Mouse (Mus musculus): Measurements from ENCODE around the gene Nin. TPM values are rescaled to one million over a fixed set of nuclear protein-coding genes. Genes with fewer than 3 reads are reported as not detected.

Nin gene
- total RNA-seq, 2 experiments from 2014 or later, result 25.6 to 27.8 TPM

- DNase-seq (ENCODE audit: low spot score in 2 of 2), result no peak
Observed at GRCm38 (mm10) chr12:70023580-70023979, 89.9 kb downstream of the Nin start.

- DNase-seq (ENCODE audit: low spot score in 2 of 2), result no peak
Observed at GRCm38 (mm10) chr12:70018153-70018552, 95.4 kb downstream of the Nin start.

- DNase-seq (ENCODE audit: low spot score in 2 of 2), result no peak
Observed at GRCm38 (mm10) chr12:70015936-70016335, 97.6 kb downstream of the Nin start.

- no peak for DNase-seq (ENCODE audit: low spot score in 2 of 2)
Observed at GRCm38 (mm10) chr12:70011681-70012080, 101.8 kb downstream of the Nin start.

- no peak for DNase-seq (ENCODE audit: low spot score in 2 of 2)
Observed at GRCm38 (mm10) chr12:70010356-70010755, 103.2 kb downstream of the Nin start.

GRCm38 (mm10) chr12:70005103-70005502, 108.4 kb downstream of the Nin start:
- DNase-seq (ENCODE audit: low spot score in 2 of 2), result no peak

GRCm38 (mm10) chr12:69998186-69998983, 115.1 kb downstream of the Nin start:
- DNase-seq (ENCODE audit: low spot score in 2 of 2), result no peak

GRCm38 (mm10) chr12:69995382-69995781, 118.1 kb downstream of the Nin start:
- DNase-seq (ENCODE audit: low spot score in 2 of 2), result no peak

- DNase-seq (ENCODE audit: low spot score in 2 of 2), result peak; percentile 93 to 94
Observed at GRCm38 (mm10) chr12:69986786-69987497, 126.6 kb downstream of the Nin start, which contains the start of gene Sav1. Gene Sav1 (minus strand): TSS chr12:69987002.

- DNase-seq (ENCODE audit: low spot score in 2 of 2), result no peak
Observed at GRCm38 (mm10) chr12:69986241-69986762, 127.2 kb downstream of the Nin start.

GRCm38 (mm10) chr12:69985546-69985945, 128.0 kb downstream of the Nin start:
- DNase-seq (ENCODE audit: low spot score in 2 of 2), result no peak

- DNase-seq (ENCODE audit: low spot score in 2 of 2), result no peak
Observed at GRCm38 (mm10) chr12:69982874-69983273, 130.6 kb downstream of the Nin start.

GRCm38 (mm10) chr12:69977376-69977998, 136.0 kb downstream of the Nin start:
- no peak for DNase-seq (ENCODE audit: low spot score in 2 of 2)

GRCm38 (mm10) chr12:69976688-69977087, 136.8 kb downstream of the Nin start:
- no peak for DNase-seq (ENCODE audit: low spot score in 2 of 2)

GRCm38 (mm10) chr12:69973666-69974065, 139.9 kb downstream of the Nin start:
- no peak for DNase-seq (ENCODE audit: low spot score in 2 of 2)

GRCm38 (mm10) chr12:69968154-69968553, 145.4 kb downstream of the Nin start:
- DNase-seq (ENCODE audit: low spot score in 2 of 2), result no peak

GRCm38 (mm10) chr12:69967112-69967511, 146.4 kb downstream of the Nin start:
- DNase-seq (ENCODE audit: low spot score in 2 of 2), result no peak

GRCm38 (mm10) chr12:69966071-69966470, 147.4 kb downstream of the Nin start:
- DNase-seq (ENCODE audit: low spot score in 2 of 2), result no peak

- DNase-seq (ENCODE audit: low spot score in 2 of 2), result no peak
Observed at GRCm38 (mm10) chr12:69965644-69966043, 147.9 kb downstream of the Nin start.

GRCm38 (mm10) chr12:69963141-69963540, 150.4 kb downstream of the Nin start:
- no peak for DNase-seq (ENCODE audit: low spot score in 2 of 2)

GRCm38 (mm10) chr12:69962468-69962867, 151.0 kb downstream of the Nin start:
- DNase-seq (ENCODE audit: low spot score in 2 of 2), result peak; percentile 37 to 58

Data from adrenal gland, adult 18-20 months (tissue).